Mouse (Mus musculus): Measurements from ENCODE around the gene Zfp414. TPM values are rescaled to one million over a fixed set of nuclear protein-coding genes. Genes with fewer than 3 reads are reported as not detected.
"Not testable (repeated sequence)": the region's sequence is repeated elsewhere in the genome, so short reads cannot be mapped to it uniquely, and the experiment has no call there.

Zfp414 gene
- 52.2 and 59.8 TPM in 2 replicates for polyA plus RNA-seq (2015; fragmentation: Nextera tagmentation; extraction: Ambion mirVana)

- WGBS: 3% methylated on average over 31 of the region's 35 CpGs
- no peaks in the 10 kb centered on the region for H3K9me3 ChIP-seq
- peaks cover 26% of the 10 kb centered on the region for H3K4me1 ChIP-seq (replicated peaks)
- H3K27me3 ChIP-seq: no peaks in the 10 kb centered on the region
- peak; percentile 96 for ATAC-seq (ENCODE audit: low read depth)
- H3K36me3 ChIP-seq: peaks cover 30% of the 10 kb centered on the region
- peak within 1 kb of the TSS; percentile 78 for H3K9ac ChIP-seq
- H3K27ac ChIP-seq (replicated peaks): peak within 1 kb of the TSS; percentile 96
- H3K4me3 ChIP-seq: peak within 1 kb of the TSS; percentile 55
- peak within 1 kb of the TSS; percentile 67 for H3K4me2 ChIP-seq
These were observed at the start of gene Zfp414 for GRCm38 (mm10) chr17:33628621-33629486. Gene Zfp414 (plus strand): TSS chr17:33629090.

DNA sequence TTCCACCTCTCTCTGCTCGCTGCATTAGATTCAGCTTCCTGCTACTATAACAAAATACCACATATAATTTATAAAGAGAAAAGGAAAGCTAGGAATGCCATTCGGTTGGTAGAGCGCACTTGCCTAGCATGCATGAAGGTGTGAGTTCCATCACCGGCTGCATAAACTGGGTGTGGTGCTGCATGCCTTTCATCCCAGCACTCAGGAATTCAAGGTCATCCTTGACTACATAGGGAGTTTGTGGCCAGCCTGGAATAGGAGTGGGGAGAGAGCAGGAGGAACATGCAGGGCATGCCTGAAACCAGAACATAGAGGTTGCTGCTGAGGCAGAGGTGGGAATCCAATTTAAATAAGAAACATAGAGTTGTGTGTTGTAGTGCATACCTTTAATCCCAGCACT, 44.8 kb upstream of the Zfp414 start:
- no peaks in the 10 kb centered on the region for H3K4me1 ChIP-seq (replicated peaks)
- WGBS: 91% methylated on average over 4 of the region's 4 CpGs
- no peak overlapping the region for H3K27ac ChIP-seq (replicated peaks)
- H3K9ac ChIP-seq: no peak overlapping the region
- H3K36me3 ChIP-seq: no peaks in the 10 kb centered on the region
- H3K4me2 ChIP-seq: no peak overlapping the region
- ATAC-seq (ENCODE audit: low read depth): no peak
- no peak overlapping the region for H3K4me3 ChIP-seq
- no peaks in the 10 kb centered on the region for H3K27me3 ChIP-seq
- H3K9me3 ChIP-seq: no peaks in the 10 kb centered on the region

- Histone ChIP-seq H3K9ac (no peak overlapping the region), H3K4me1 (replicated peaks) (no peaks in the 10 kb centered on the region), H3K4me3 (no peak overlapping the region), H3K27ac (replicated peaks) (no peak overlapping the region), H3K27me3 (no peaks in the 10 kb centered on the region), H3K4me2 (no peak overlapping the region), H3K36me3 (no peaks in the 10 kb centered on the region), H3K9me3 (no peaks in the 10 kb centered on the region)
- no peak for ATAC-seq (ENCODE audit: low read depth)
- 69% methylated on average over 17 of the region's 17 CpGs for WGBS
These were observed 42.9 kb upstream of the Zfp414 start for GRCm38 (mm10) chr17:33586011-33586410.

GRCm38 (mm10) chr17:33597271-33597670, 31.6 kb upstream of the Zfp414 start:
- Histone ChIP-seq H3K27me3 (no peaks in the 10 kb centered on the region), H3K4me3 (no peak overlapping the region), H3K27ac (replicated peaks) (no peak overlapping the region), H3K9me3 (0 out of 2 replicates have a peak, but pooled peaks cover 9% of the 10 kb centered on the region), H3K4me2 (no peak overlapping the region), H3K4me1 (replicated peaks) (no peaks in the 10 kb centered on the region), H3K9ac (no peak overlapping the region), H3K36me3 (no peaks in the 10 kb centered on the region)
- ATAC-seq (ENCODE audit: low read depth): no peak

- Histone ChIP-seq H3K4me3 (no peak overlapping the region), H3K4me1 (replicated peaks) (no peaks in the 10 kb centered on the region), H3K27ac (replicated peaks) (no peak overlapping the region), H3K36me3 (no peaks in the 10 kb centered on the region), H3K27me3 (no peaks in the 10 kb centered on the region), H3K9ac (no peak overlapping the region), H3K4me2 (no peak overlapping the region), H3K9me3 (0 out of 2 replicates have a peak, but pooled peaks cover 9% of the 10 kb centered on the region)
- WGBS: 93% methylated on average over 5 of the region's 5 CpGs
- ATAC-seq (ENCODE audit: low read depth): no peak
These were observed 30.4 kb upstream of the Zfp414 start for GRCm38 (mm10) chr17:33598506-33598905.

GRCm38 (mm10) chr17:33599836-33600475, 28.9 kb upstream of the Zfp414 start:
- Histone ChIP-seq H3K4me1 (replicated peaks) (no peaks in the 10 kb centered on the region), H3K4me2 (no peak overlapping the region), H3K9ac (no peak overlapping the region), H3K27ac (replicated peaks) (no peak overlapping the region), H3K4me3 (no peak overlapping the region), H3K36me3 (no peaks in the 10 kb centered on the region), H3K9me3 (0 out of 2 replicates have a peak, but pooled peaks cover 9% of the 10 kb centered on the region), H3K27me3 (no peaks in the 10 kb centered on the region)
- no peak for ATAC-seq (ENCODE audit: low read depth)
- 86% methylated on average over 8 of the region's 8 CpGs for WGBS

DNA sequence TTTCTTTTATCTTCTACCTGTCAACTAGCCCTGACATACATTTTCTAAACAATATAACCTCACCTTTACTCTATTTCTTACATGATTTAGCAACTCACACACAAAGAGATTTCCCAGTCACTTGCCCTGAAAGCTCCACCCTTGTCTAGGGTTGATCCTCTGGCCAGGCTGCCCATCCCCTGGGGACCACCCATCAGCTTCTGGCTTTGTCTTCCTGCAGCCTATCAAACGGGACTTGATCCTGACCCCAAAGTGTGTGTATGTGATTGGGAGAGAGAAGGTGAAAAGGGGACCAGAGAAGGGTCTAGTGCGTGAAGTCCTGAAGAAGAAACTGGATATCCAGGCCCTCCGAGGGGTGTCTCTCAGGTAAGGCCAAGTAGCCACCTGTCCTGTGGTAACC, 28.1 kb upstream of the Zfp414 start:
- Histone ChIP-seq H3K9me3 (0 out of 2 replicates have a peak, but pooled peaks cover 9% of the 10 kb centered on the region), H3K27ac (replicated peaks) (no peak overlapping the region), H3K36me3 (no peaks in the 10 kb centered on the region), H3K4me3 (no peak overlapping the region), H3K4me2 (no peak overlapping the region), H3K27me3 (no peaks in the 10 kb centered on the region), H3K9ac (no peak overlapping the region), H3K4me1 (replicated peaks) (no peaks in the 10 kb centered on the region)
- no peak for ATAC-seq (ENCODE audit: low read depth)
- WGBS: 83% methylated on average over 3 of the region's 3 CpGs

- H3K36me3 ChIP-seq: no peaks in the 10 kb centered on the region
- H3K9me3 ChIP-seq: 0 out of 2 replicates have a peak, but pooled peaks cover 9% of the 10 kb centered on the region
- no peak overlapping the region for H3K27ac ChIP-seq (replicated peaks)
- no peak for ATAC-seq (ENCODE audit: low read depth)
- no peak overlapping the region for H3K4me2 ChIP-seq
- no peak overlapping the region for H3K4me3 ChIP-seq
- 83% methylated on average over 12 of the region's 12 CpGs for WGBS
- H3K9ac ChIP-seq: no peak overlapping the region
- no peaks in the 10 kb centered on the region for H3K4me1 ChIP-seq (replicated peaks)
- H3K27me3 ChIP-seq: no peaks in the 10 kb centered on the region
These were observed 26.9 kb upstream of the Zfp414 start for GRCm38 (mm10) chr17:33601947-33602346.

GRCm38 (mm10) chr17:33607273-33607672, 21.6 kb upstream of the Zfp414 start:
- H3K9me3 ChIP-seq: no peaks in the 10 kb centered on the region
- no peak overlapping the region for H3K9ac ChIP-seq
- no peak for ATAC-seq (ENCODE audit: low read depth)
- no peaks in the 10 kb centered on the region for H3K36me3 ChIP-seq
- H3K4me3 ChIP-seq: no peak overlapping the region
- H3K27me3 ChIP-seq: no peaks in the 10 kb centered on the region
- H3K4me2 ChIP-seq: no peak overlapping the region
- H3K4me1 ChIP-seq (replicated peaks): no peaks in the 10 kb centered on the region
- WGBS: 92% methylated on average over 2 of the region's 2 CpGs
- H3K27ac ChIP-seq (replicated peaks): no peak overlapping the region

DNA sequence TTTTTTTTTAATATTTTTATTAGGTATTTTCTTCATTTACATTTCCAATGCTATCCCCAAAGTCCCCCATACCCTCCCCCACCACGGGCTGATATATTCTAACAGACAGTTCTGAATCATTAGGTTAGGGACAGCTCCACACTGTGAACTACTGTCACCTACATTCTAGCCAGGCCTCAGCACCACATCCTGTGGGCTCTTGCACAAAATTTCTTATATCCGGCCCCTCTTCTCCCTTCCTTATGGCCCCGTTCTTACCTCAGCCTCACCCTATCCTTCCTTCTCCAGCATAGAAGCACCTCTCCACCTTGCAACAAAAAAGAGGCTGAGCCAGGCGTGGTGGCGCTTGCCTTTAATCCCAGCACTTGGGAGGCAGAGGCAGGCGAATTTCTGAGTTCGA, 18.3 kb upstream of the Zfp414 start:
- no peaks in the 10 kb centered on the region for H3K36me3 ChIP-seq
- no peak overlapping the region for H3K4me3 ChIP-seq
- no peak overlapping the region for H3K27ac ChIP-seq (replicated peaks)
- H3K4me1 ChIP-seq (replicated peaks): no peaks in the 10 kb centered on the region
- no peaks in the 10 kb centered on the region for H3K9me3 ChIP-seq
- H3K9ac ChIP-seq: no peak overlapping the region
- no peak overlapping the region for H3K4me2 ChIP-seq
- ATAC-seq (ENCODE audit: low read depth): no peak
- H3K27me3 ChIP-seq: no peaks in the 10 kb centered on the region
- WGBS: 84% methylated on average over 7 of the region's 7 CpGs

DNA sequence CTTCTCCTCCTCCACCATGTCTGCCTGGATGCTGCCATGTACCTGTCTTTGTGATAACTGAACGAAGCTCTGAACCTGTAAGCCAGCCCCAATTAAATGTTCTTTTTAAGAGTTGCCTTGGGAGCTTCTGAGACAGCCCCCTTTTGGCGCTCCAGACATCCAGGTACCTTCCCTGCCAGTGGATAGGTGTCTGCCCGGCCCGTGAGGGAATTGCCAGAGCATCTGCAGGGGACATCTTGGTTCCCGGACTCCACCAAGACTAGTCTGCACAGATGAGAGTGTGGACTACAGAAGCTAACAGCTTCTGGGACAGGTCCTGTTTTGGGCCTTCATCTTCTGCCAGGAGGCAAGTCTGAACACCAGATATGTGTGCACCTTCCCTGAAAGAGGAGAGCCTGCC, 15.2 kb upstream of the Zfp414 start:
- not testable (repeated sequence) for H3K36me3 ChIP-seq; H3K27ac ChIP-seq (replicated peaks); H3K4me3 ChIP-seq; H3K27me3 ChIP-seq; H3K9me3 ChIP-seq; H3K4me1 ChIP-seq (replicated peaks); H3K9ac ChIP-seq; H3K4me2 ChIP-seq; ATAC-seq (ENCODE audit: low read depth)
- 85% methylated on average over 5 of the region's 5 CpGs for WGBS

- Histone ChIP-seq H3K4me1 (replicated peaks) (peaks cover 26% of the 10 kb centered on the region), H3K9ac (no peak overlapping the region), H3K36me3 (peaks cover 21% of the 10 kb centered on the region), H3K27me3 (no peaks in the 10 kb centered on the region), H3K4me2 (no peak overlapping the region), H3K9me3 (no peaks in the 10 kb centered on the region), H3K27ac (replicated peaks) (no peak overlapping the region), H3K4me3 (no peak overlapping the region)
- ATAC-seq (ENCODE audit: low read depth): no peak
- WGBS: 92% methylated on average over 3 of the region's 3 CpGs
These were observed 1.6 kb upstream of the Zfp414 start for GRCm38 (mm10) chr17:33627281-33627680.

Data from neural tube, embryonic 13.5 days (tissue).